Mouse (Mus musculus): ENCODE measurements around the gene Ppp1r15a. TPM values are rescaled to one million over a fixed set of nuclear protein-coding genes. Genes with fewer than 3 reads are reported as not detected.
"Not testable (repeated sequence)": the region's sequence is repeated elsewhere in the genome, so short reads cannot be mapped to it uniquely, and the experiment has no call there.

Gene Ppp1r15a
- polyA plus RNA-seq, 1 experiment from 2014 or later: 14.7 TPM

DNA sequence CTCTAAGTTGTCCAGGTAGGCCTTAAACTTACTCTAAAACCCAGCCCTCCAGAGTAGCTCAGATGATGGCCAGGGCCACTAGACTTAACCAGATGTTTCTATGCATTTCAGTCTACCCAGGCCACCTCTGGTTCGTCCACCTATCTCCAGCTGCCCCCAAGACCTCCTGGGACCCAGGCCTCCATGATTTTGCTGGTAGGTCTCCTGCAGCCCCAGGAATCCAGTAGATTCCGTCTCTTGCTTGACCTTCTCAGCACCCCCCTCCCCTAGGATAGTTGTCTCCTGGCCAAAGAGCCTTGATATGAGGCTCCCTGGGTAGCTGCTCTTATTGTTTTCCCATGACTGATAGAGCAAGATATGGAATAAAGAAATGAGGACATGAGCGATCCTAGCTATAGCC is 13.0 kb upstream of the Ppp1r15a start:
- WGBS: 79% methylated on average over 3 of the region's 3 CpGs
- H3K9ac ChIP-seq (ENCODE audit: low read length): no peak overlapping the region
- H3K4me2 ChIP-seq (ENCODE audit: low read length): no peak overlapping the region; the same call in 1 of the 2 replicates
- no peak overlapping the region for H3K4me3 ChIP-seq (ENCODE audit: low read depth, low read length)
- no peak overlapping the region for H3K27ac ChIP-seq (ENCODE audit: low read depth)
- ATAC-seq (replicated peaks; ENCODE audit: low FRiP score, low TSS enrichment, low read depth) (no peak), DNase-seq (ENCODE audit: low spot score) (no peak)
- no peaks in the 10 kb centered on the region for H3K9me3 ChIP-seq (ENCODE audit: control insufficient read depth, low read length)
- H3K4me1 ChIP-seq (replicated peaks; ENCODE audit: control insufficient read depth, insufficient read depth, low read length): no peaks in the 10 kb centered on the region; the same call in 1 of the 2 replicates
- H3K36me3 ChIP-seq (ENCODE audit: control insufficient read depth, insufficient read depth, low read length): no peaks in the 10 kb centered on the region
- H3K27me3 ChIP-seq (replicated peaks; ENCODE audit: control insufficient read depth, insufficient read depth, low read length): no peaks in the 10 kb centered on the region

DNA sequence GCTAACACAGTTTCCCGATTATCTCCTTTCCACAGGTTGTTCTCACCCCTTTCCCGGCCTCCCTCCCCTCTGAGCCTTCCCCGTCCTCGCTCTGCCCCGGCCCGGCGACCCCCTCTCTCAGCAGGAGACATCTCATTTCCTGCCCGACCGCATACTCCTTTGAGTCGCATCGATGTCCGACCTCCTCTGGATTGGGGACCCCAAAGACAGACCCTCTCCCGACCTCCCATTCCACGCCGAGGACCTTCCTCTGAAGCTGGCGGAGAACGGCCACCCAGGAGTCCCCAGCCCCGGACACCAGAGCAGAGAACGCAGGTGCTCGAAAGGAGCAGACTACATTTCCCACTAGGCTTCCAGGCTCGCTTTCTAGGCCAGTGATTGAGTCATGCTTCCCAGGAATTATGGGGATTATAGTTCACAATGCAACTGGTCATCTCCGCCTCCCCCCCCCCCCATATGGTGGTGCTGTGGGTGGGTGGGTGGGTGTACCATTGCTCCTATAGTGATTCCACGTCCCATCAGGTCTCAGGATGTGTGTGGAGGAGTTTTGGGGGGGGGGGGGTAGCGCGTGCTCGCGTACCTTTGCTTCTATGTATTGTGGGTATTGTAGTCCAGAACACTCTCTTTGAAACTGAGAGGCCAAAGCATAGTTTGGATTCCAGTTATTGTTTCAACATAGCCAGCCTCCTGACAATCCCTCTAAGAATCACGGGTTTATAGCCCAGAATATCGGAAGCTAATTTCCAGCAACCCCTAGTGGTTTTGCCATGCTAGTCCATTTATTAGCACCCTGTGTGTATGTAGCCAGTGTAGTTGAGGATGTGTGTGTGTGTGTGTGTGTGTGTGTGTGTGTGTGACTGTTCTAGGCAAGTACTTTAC is 12.3 kb upstream of the Ppp1r15a start:
- Histone ChIP-seq H3K9ac (ENCODE audit: low read length) (peak overlapping the region; percentile 51), H3K9me3 (ENCODE audit: control insufficient read depth, low read length) (no peaks in the 10 kb centered on the region), H3K27ac (ENCODE audit: low read depth) (no peak overlapping the region), H3K4me2 (ENCODE audit: low read length) (peak overlapping the region; percentile 86), H3K4me1 (replicated peaks; ENCODE audit: control insufficient read depth, insufficient read depth, low read length) (no peaks in the 10 kb centered on the region; the same call in 1 of the 2 replicates), H3K36me3 (ENCODE audit: control insufficient read depth, insufficient read depth, low read length) (no peaks in the 10 kb centered on the region), H3K4me3 (ENCODE audit: low read depth, low read length) (peak overlapping the region; percentile 50), H3K27me3 (replicated peaks; ENCODE audit: control insufficient read depth, insufficient read depth, low read length) (no peaks in the 10 kb centered on the region)
- peak; percentile 82 for DNase-seq (ENCODE audit: low spot score)
- ATAC-seq (replicated peaks; ENCODE audit: low FRiP score, low TSS enrichment, low read depth): peak; percentile 82
- WGBS: 6% methylated on average over 28 of the region's 29 CpGs

DNA sequence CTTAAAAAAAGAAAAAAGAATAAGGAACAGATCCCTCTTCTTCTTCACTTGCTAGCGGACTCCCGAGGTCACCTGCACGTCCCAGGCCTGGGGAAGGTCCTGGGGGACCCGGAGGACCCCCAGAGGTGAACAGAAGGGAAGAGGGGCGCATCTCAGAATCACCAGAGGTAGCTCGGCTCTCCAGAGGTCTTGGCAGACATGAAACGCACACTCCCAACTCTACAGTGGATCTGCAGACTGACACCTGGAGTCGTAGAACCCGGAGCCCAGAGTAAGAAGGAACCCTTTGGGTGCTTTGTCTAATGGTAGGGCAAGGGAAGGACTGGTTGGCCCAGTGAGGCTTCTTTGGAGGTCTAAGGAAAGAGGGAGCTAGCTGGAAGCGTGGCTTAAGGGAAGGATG is 11.5 kb upstream of the Ppp1r15a start:
- 88% methylated on average over 10 of the region's 10 CpGs for whole genome bisulfite sequencing
- peak overlapping the region; percentile 51; the same call in 1 of the 2 replicates for H3K9ac ChIP-seq (ENCODE audit: low read length)
- H3K27ac ChIP-seq (ENCODE audit: low read depth): no peak overlapping the region

DNA sequence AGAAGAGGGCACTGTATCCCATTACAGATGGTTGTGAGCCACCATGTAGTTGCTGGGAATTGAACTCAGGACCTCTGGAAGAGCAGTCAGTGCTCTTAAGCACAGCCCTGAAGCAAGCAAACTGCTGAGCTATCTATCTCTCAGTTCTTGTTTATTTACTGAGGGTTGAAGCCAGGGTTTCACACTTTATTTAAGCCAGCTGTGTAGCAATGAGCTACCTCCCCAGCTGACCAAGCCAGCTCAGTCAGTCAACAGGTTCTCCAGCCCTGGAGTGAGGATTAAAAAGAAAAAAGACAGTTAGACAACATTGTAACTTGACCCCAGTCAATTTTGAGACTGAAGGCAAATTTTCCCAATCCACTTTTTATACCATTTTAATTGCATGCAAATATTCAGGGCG is 9.6 kb upstream of the Ppp1r15a start:
- Histone ChIP-seq H3K9me3 (ENCODE audit: control insufficient read depth, low read length) (no peaks in the 10 kb centered on the region), H3K4me1 (replicated peaks; ENCODE audit: control insufficient read depth, insufficient read depth, low read length) (no peaks in the 10 kb centered on the region; the same call in 1 of the 2 replicates), H3K4me2 (ENCODE audit: low read length) (no peak overlapping the region), H3K36me3 (ENCODE audit: control insufficient read depth, insufficient read depth, low read length) (no peaks in the 10 kb centered on the region), H3K27ac (ENCODE audit: low read depth) (no peak overlapping the region), H3K4me3 (ENCODE audit: low read depth, low read length) (no peak overlapping the region), H3K9ac (ENCODE audit: low read length) (no peak overlapping the region), H3K27me3 (replicated peaks; ENCODE audit: control insufficient read depth, insufficient read depth, low read length) (no peaks in the 10 kb centered on the region)
- DNase-seq (ENCODE audit: low spot score): no peak
- ATAC-seq (replicated peaks; ENCODE audit: low FRiP score, low TSS enrichment, low read depth): no peak
- WGBS: 68% methylated on average over 1 of the region's 1 CpGs

More for the DNA sequence above, 11.5 kb upstream of the Ppp1r15a start:
- ATAC-seq (replicated peaks; ENCODE audit: low FRiP score, low TSS enrichment, low read depth) (no peak), DNase-seq (ENCODE audit: low spot score) (no peak)
- Histone ChIP-seq H3K4me3 (ENCODE audit: low read depth, low read length) (peak overlapping the region; percentile 50), H3K4me2 (ENCODE audit: low read length) (peak overlapping the region; percentile 86), H3K9me3 (ENCODE audit: control insufficient read depth, low read length) (no peaks in the 10 kb centered on the region), H3K27me3 (replicated peaks; ENCODE audit: control insufficient read depth, insufficient read depth, low read length) (no peaks in the 10 kb centered on the region), H3K4me1 (replicated peaks; ENCODE audit: control insufficient read depth, insufficient read depth, low read length) (no peaks in the 10 kb centered on the region; the same call in 1 of the 2 replicates), H3K36me3 (ENCODE audit: control insufficient read depth, insufficient read depth, low read length) (no peaks in the 10 kb centered on the region)

DNA sequence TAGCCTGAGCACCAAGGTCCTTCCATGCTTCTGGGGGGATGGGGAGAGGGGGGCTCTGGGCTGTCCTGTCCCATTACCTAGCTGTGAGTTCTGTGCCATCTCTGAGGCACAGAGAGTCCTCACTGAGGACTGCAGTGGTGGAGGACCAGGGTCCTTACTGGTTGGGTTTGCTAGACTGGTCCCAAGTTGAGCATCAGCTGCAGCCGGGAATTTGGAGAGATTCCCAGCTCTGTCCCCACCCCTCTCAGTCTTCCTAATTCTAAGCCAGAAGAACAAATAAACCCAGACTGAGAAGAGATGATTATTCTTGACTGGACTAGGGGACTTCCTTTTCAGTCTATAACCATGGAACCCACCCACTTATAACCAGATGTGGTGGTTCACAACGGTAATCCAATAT is 4.6 kb upstream of the Ppp1r15a start:
- Histone ChIP-seq H3K36me3 (ENCODE audit: control insufficient read depth, insufficient read depth, low read length) (no peaks in the 10 kb centered on the region), H3K9me3 (ENCODE audit: control insufficient read depth, low read length) (no peaks in the 10 kb centered on the region), H3K9ac (ENCODE audit: low read length) (no peak overlapping the region), H3K27ac (ENCODE audit: low read depth) (no peak overlapping the region), H3K27me3 (replicated peaks; ENCODE audit: control insufficient read depth, insufficient read depth, low read length) (no peaks in the 10 kb centered on the region), H3K4me3 (ENCODE audit: low read depth, low read length) (no peak overlapping the region), H3K4me2 (ENCODE audit: low read length) (no peak overlapping the region), H3K4me1 (replicated peaks; ENCODE audit: control insufficient read depth, insufficient read depth, low read length) (peaks cover 3% of the 10 kb centered on the region; the same call in 1 of the 2 replicates)
- DNase-seq (ENCODE audit: low spot score) (no peak), ATAC-seq (replicated peaks; ENCODE audit: low FRiP score, low TSS enrichment, low read depth) (no peak)
- 63% methylated on average over 2 of the region's 2 CpGs for WGBS

DNA sequence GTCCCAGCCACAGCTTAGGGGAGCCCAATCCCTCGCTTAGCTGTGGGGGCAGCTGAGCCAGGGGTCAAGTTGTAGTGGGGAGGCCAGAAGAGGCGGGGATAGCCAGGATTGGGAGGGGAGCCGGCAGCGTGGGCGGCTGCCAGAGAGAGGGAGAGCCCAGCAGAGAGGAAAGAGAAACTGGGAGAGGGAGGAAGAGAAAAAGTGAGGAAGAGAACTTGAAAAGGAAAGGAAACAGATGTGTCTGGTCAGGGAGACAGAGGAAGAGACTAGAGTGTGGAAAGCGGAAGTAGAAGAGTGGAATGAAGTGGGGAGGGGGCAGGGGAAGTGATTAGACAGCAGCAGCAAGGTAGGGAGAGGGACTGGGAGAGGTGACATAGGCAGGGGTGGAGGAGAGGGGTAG is 3.4 kb upstream of the Ppp1r15a start:
- Histone ChIP-seq H3K4me1 (replicated peaks; ENCODE audit: control insufficient read depth, insufficient read depth, low read length) (peaks cover 14% of the 10 kb centered on the region), H3K27ac (ENCODE audit: low read depth) (peak overlapping the region; percentile 51; the same call in 1 of the 2 replicates), H3K9me3 (ENCODE audit: control insufficient read depth, low read length) (no peaks in the 10 kb centered on the region), H3K4me2 (ENCODE audit: low read length) (no peak overlapping the region), H3K27me3 (replicated peaks; ENCODE audit: control insufficient read depth, insufficient read depth, low read length) (no peaks in the 10 kb centered on the region), H3K4me3 (ENCODE audit: low read depth, low read length) (no peak overlapping the region), H3K9ac (ENCODE audit: low read length) (0 out of 2 replicates have a peak overlapping the region, but pooled peaks have one; percentile 3), H3K36me3 (ENCODE audit: control insufficient read depth, insufficient read depth, low read length) (no peaks in the 10 kb centered on the region)
- DNase-seq (ENCODE audit: low spot score) (no peak), ATAC-seq (replicated peaks; ENCODE audit: low FRiP score, low TSS enrichment, low read depth) (no peak)
- WGBS: 15% methylated on average over 6 of the region's 6 CpGs

DNA sequence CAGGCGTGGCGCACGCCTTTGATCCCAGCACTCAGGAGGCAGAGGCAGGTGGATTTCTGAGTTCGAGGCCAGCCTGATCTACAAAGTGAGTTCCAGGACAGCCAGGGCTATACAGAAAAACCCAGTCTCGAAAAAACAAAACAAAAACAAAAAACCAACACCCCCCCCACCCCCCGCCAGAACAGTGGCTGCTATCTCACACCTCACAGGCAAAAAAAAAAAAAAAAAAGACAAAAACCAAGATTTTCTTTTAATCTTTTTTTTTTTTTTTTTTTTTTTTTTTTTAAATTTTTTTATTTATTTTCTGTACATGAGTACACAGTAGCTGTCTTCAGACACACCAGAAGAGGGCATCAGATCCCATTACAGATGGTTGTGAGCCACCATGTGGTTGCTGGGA is 1.1 kb upstream of the Ppp1r15a start:
- not testable (repeated sequence) for H3K4me3 ChIP-seq (ENCODE audit: low read depth, low read length); H3K4me2 ChIP-seq (ENCODE audit: low read length); ATAC-seq (replicated peaks; ENCODE audit: low FRiP score, low TSS enrichment, low read depth); H3K9ac ChIP-seq (ENCODE audit: low read length); H3K36me3 ChIP-seq (ENCODE audit: control insufficient read depth, insufficient read depth, low read length); H3K27me3 ChIP-seq (replicated peaks; ENCODE audit: control insufficient read depth, insufficient read depth, low read length); H3K9me3 ChIP-seq (ENCODE audit: control insufficient read depth, low read length); DNase-seq (ENCODE audit: low spot score)
- peaks cover 29% of the 10 kb centered on the region for H3K4me1 ChIP-seq (replicated peaks; ENCODE audit: control insufficient read depth, insufficient read depth, low read length)
- peak overlapping the region; percentile 90; the same call in 1 of the 2 replicates for H3K27ac ChIP-seq (ENCODE audit: low read depth)
- WGBS: 87% methylated on average over 6 of the region's 6 CpGs

DNA sequence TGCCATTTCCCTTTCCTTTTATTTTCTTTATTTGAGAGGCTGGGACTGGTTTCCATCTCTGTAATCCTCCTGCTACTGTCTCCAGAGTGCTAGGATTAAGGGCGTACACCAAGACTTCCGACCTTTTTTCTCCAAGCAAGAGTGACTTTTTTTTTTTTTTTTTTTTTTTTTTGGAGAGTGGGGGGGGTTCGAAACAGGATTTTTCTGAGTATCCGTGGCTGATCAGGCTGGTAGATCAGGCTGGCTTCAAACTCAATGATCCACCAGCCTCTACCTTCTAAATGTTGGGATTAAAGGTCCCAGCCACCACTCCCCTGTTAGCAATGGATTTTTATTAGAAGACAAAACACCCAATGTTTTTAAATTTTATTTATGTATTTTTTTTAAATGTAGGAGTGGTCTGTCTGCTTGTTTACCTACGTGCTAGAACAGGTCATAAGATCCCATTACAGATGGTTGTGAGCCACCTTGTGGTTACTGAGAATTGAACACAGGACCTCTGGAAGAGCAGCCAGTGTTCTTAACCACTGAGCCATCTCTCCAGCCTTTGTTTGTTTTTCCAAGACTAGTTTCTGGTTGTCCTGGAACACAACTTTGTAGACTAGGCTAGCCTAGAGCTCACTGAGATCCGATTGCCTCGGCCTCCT is 529 bp upstream of the Ppp1r15a start:
- peak overlapping the region; percentile 90 for H3K27ac ChIP-seq (ENCODE audit: low read depth)
- no peaks in the 10 kb centered on the region for H3K27me3 ChIP-seq (replicated peaks; ENCODE audit: control insufficient read depth, insufficient read depth, low read length)
- H3K4me3 ChIP-seq (ENCODE audit: low read depth, low read length): peak overlapping the region; percentile 88
- 23% methylated on average over 7 of the region's 7 CpGs for WGBS
- peaks cover 9% of the 10 kb centered on the region; the same call in 1 of the 2 replicates for H3K36me3 ChIP-seq (ENCODE audit: control insufficient read depth, insufficient read depth, low read length)
- H3K4me2 ChIP-seq (ENCODE audit: low read length): peak overlapping the region; percentile 95
- no peak for ATAC-seq (replicated peaks; ENCODE audit: low FRiP score, low TSS enrichment, low read depth)
- DNase-seq (ENCODE audit: low spot score): no peak
- no peaks in the 10 kb centered on the region for H3K9me3 ChIP-seq (ENCODE audit: control insufficient read depth, low read length)
- peak overlapping the region; percentile 78 for H3K9ac ChIP-seq (ENCODE audit: low read length)
- H3K4me1 ChIP-seq (replicated peaks; ENCODE audit: control insufficient read depth, insufficient read depth, low read length): peaks cover 31% of the 10 kb centered on the region
